Mouse (Mus musculus): ENCODE results near the gene Rnf8. TPM values are rescaled to one million over a fixed set of nuclear protein-coding genes. Genes with fewer than 3 reads are reported as not detected.
A peak's percentile ranks its signal among the peaks of the same experiment; 100 is the strongest.

The Rnf8 gene
- 67.3 and 68.8 TPM in 2 replicates for polyA plus RNA-seq (2015; fragmentation: Nextera tagmentation; extraction: Ambion mirVana)

GRCm38 (mm10) chr17:29614115-29615023 is at the start of gene Rnf8, which contains the start of gene Gm28043:
TSS of gene Rnf8 (plus strand) at chr17:29614790.
TSS of gene Gm28043 (plus strand) at chr17:29614876.
- 2% methylated on average over 52 of the region's 52 CpGs for WGBS
- Histone ChIP-seq H3K27ac (peak within 1 kb of the TSS; percentile 94), H3K27me3 (no peaks in the 10 kb centered on the region), H3K36me3 (peaks cover 9% of the 10 kb centered on the region), H3K4me2 (peak within 1 kb of the TSS; percentile 65), H3K9me3 (no peaks in the 10 kb centered on the region), H3K4me3 (peak within 1 kb of the TSS; percentile 83), H3K9ac (peak within 1 kb of the TSS; percentile 98), H3K4me1 (peaks cover 29% of the 10 kb centered on the region)
- peak; percentile 88 for ATAC-seq (ENCODE audit: insufficient number of reproducible peaks, low FRiP score, low TSS enrichment, low read depth)

GRCm38 (mm10) chr17:29565521-29565920 is 49.1 kb upstream of the Rnf8 start:
- no peaks in the 10 kb centered on the region for H3K9me3 ChIP-seq
- H3K4me1 ChIP-seq, result no peaks in the 10 kb centered on the region
- H3K27ac ChIP-seq, result 0 out of 2 replicates have a peak overlapping the region, but pooled peaks have one; percentile 4
- peaks cover 36% of the 10 kb centered on the region; the same call in 1 of the 2 replicates for H3K36me3 ChIP-seq
- no peak overlapping the region for H3K9ac ChIP-seq
- no peak for ATAC-seq (ENCODE audit: insufficient number of reproducible peaks, low FRiP score, low TSS enrichment, low read depth)
- H3K4me3 ChIP-seq, result no peak overlapping the region
- H3K27me3 ChIP-seq, result no peaks in the 10 kb centered on the region
- WGBS, result 90% methylated on average over 5 of the region's 5 CpGs
- H3K4me2 ChIP-seq, result no peak overlapping the region

GRCm38 (mm10) chr17:29568435-29568834 is 46.2 kb upstream of the Rnf8 start:
- Histone ChIP-seq H3K4me3 (no peak overlapping the region), H3K27ac (no peak overlapping the region), H3K27me3 (no peaks in the 10 kb centered on the region), H3K36me3 (peaks cover 65% of the 10 kb centered on the region), H3K9me3 (no peaks in the 10 kb centered on the region), H3K4me2 (no peak overlapping the region), H3K9ac (no peak overlapping the region), H3K4me1 (no peaks in the 10 kb centered on the region)
- WGBS, result 82% methylated on average over 15 of the region's 15 CpGs
- no peak for ATAC-seq (ENCODE audit: insufficient number of reproducible peaks, low FRiP score, low TSS enrichment, low read depth)

- WGBS, result 84% methylated on average over 6 of the region's 6 CpGs
- no peak overlapping the region for H3K4me3 ChIP-seq
- H3K4me1 ChIP-seq, result no peaks in the 10 kb centered on the region
- H3K27me3 ChIP-seq, result no peaks in the 10 kb centered on the region
- H3K9ac ChIP-seq, result no peak overlapping the region
- H3K36me3 ChIP-seq, result peaks cover 70% of the 10 kb centered on the region
- no peak overlapping the region for H3K4me2 ChIP-seq
- no peak for ATAC-seq (ENCODE audit: insufficient number of reproducible peaks, low FRiP score, low TSS enrichment, low read depth)
- no peak overlapping the region for H3K27ac ChIP-seq
- H3K9me3 ChIP-seq, result no peaks in the 10 kb centered on the region
Observed at GRCm38 (mm10) chr17:29569831-29570230, 44.8 kb upstream of the Rnf8 start.

- Histone ChIP-seq H3K9me3 (no peaks in the 10 kb centered on the region), H3K4me3 (no peak overlapping the region), H3K4me1 (no peaks in the 10 kb centered on the region), H3K36me3 (peaks cover 70% of the 10 kb centered on the region), H3K4me2 (no peak overlapping the region), H3K27me3 (no peaks in the 10 kb centered on the region), H3K27ac (no peak overlapping the region), H3K9ac (no peak overlapping the region)
- no peak for ATAC-seq (ENCODE audit: insufficient number of reproducible peaks, low FRiP score, low TSS enrichment, low read depth)
- WGBS, result 89% methylated on average over 4 of the region's 4 CpGs
Observed at GRCm38 (mm10) chr17:29579579-29580126, 34.9 kb upstream of the Rnf8 start.

GRCm38 (mm10) chr17:29583569-29583968 is 31.0 kb upstream of the Rnf8 start:
- ATAC-seq (ENCODE audit: insufficient number of reproducible peaks, low FRiP score, low TSS enrichment, low read depth), result no peak
- peaks cover 45% of the 10 kb centered on the region for H3K36me3 ChIP-seq
- H3K27ac ChIP-seq, result no peak overlapping the region
- WGBS, result 89% methylated on average over 5 of the region's 5 CpGs
- no peaks in the 10 kb centered on the region for H3K9me3 ChIP-seq
- no peak overlapping the region for H3K9ac ChIP-seq
- H3K4me2 ChIP-seq, result no peak overlapping the region
- H3K4me1 ChIP-seq, result no peaks in the 10 kb centered on the region
- H3K27me3 ChIP-seq, result no peaks in the 10 kb centered on the region
- H3K4me3 ChIP-seq, result no peak overlapping the region

GRCm38 (mm10) chr17:29584306-29584705 is 30.3 kb upstream of the Rnf8 start:
- H3K9ac ChIP-seq, result no peak overlapping the region
- peaks cover 38% of the 10 kb centered on the region for H3K36me3 ChIP-seq
- H3K27ac ChIP-seq, result no peak overlapping the region
- H3K4me3 ChIP-seq, result no peak overlapping the region
- H3K4me2 ChIP-seq, result no peak overlapping the region
- ATAC-seq (ENCODE audit: insufficient number of reproducible peaks, low FRiP score, low TSS enrichment, low read depth), result no peak
- peaks cover 4% of the 10 kb centered on the region; the same call in 1 of the 2 replicates for H3K4me1 ChIP-seq
- WGBS, result 85% methylated on average over 5 of the region's 5 CpGs
- H3K9me3 ChIP-seq, result no peaks in the 10 kb centered on the region
- H3K27me3 ChIP-seq, result no peaks in the 10 kb centered on the region

- Histone ChIP-seq H3K4me2 (no peak overlapping the region), H3K27ac (no peak overlapping the region), H3K36me3 (peaks cover 34% of the 10 kb centered on the region), H3K27me3 (no peaks in the 10 kb centered on the region), H3K9ac (no peak overlapping the region), H3K4me3 (no peak overlapping the region), H3K4me1 (peaks cover 8% of the 10 kb centered on the region; the same call in 1 of the 2 replicates), H3K9me3 (no peaks in the 10 kb centered on the region)
- ATAC-seq (ENCODE audit: insufficient number of reproducible peaks, low FRiP score, low TSS enrichment, low read depth), result no peak
- WGBS, result 75% methylated on average over 3 of the region's 3 CpGs
Observed at GRCm38 (mm10) chr17:29584737-29585136, 29.9 kb upstream of the Rnf8 start.

- H3K4me1 ChIP-seq, result peaks cover 8% of the 10 kb centered on the region; the same call in 1 of the 2 replicates
- WGBS, result 81% methylated on average over 6 of the region's 6 CpGs
- no peak overlapping the region for H3K9ac ChIP-seq
- H3K27me3 ChIP-seq, result no peaks in the 10 kb centered on the region
- H3K9me3 ChIP-seq, result no peaks in the 10 kb centered on the region
- peaks cover 30% of the 10 kb centered on the region for H3K36me3 ChIP-seq
- no peak overlapping the region for H3K4me2 ChIP-seq
- H3K27ac ChIP-seq, result no peak overlapping the region
- no peak for ATAC-seq (ENCODE audit: insufficient number of reproducible peaks, low FRiP score, low TSS enrichment, low read depth)
- H3K4me3 ChIP-seq, result no peak overlapping the region
Observed at GRCm38 (mm10) chr17:29585446-29585845, 29.1 kb upstream of the Rnf8 start.

GRCm38 (mm10) chr17:29586921-29587320 is 27.7 kb upstream of the Rnf8 start:
- no peak overlapping the region for H3K4me2 ChIP-seq
- H3K36me3 ChIP-seq, result peaks cover 33% of the 10 kb centered on the region
- no peaks in the 10 kb centered on the region for H3K9me3 ChIP-seq
- 84% methylated on average over 9 of the region's 9 CpGs for WGBS
- H3K27ac ChIP-seq, result no peak overlapping the region
- H3K4me3 ChIP-seq, result no peak overlapping the region
- H3K27me3 ChIP-seq, result no peaks in the 10 kb centered on the region
- ATAC-seq (ENCODE audit: insufficient number of reproducible peaks, low FRiP score, low TSS enrichment, low read depth), result no peak
- H3K9ac ChIP-seq, result no peak overlapping the region
- peaks cover 8% of the 10 kb centered on the region; the same call in 1 of the 2 replicates for H3K4me1 ChIP-seq

GRCm38 (mm10) chr17:29589221-29589898 is 25.2 kb upstream of the Rnf8 start:
- Histone ChIP-seq H3K27me3 (no peaks in the 10 kb centered on the region), H3K4me3 (no peak overlapping the region), H3K27ac (peak overlapping the region; percentile 47; the same call in 1 of the 2 replicates), H3K9me3 (no peaks in the 10 kb centered on the region), H3K9ac (no peak overlapping the region), H3K4me1 (peaks cover 8% of the 10 kb centered on the region; the same call in 1 of the 2 replicates), H3K4me2 (no peak overlapping the region), H3K36me3 (peaks cover 26% of the 10 kb centered on the region; the same call in 1 of the 2 replicates)
- no peak for ATAC-seq (ENCODE audit: insufficient number of reproducible peaks, low FRiP score, low TSS enrichment, low read depth)
- WGBS, result 48% methylated on average over 11 of the region's 11 CpGs

All from limb, embryonic 15.5 days (tissue).